Mouse (Mus musculus) neural tube, embryonic 10.5 days (tissue): ENCODE data around the gene Thtpa.
A peak's percentile ranks its signal among the peaks of the same experiment; 100 is the strongest.

Experiments used
- DNase-seq: peaks from one replicate; pipeline ENCODE4 v3.0.0-alpha.2; 2017; ENCODE audit warnings: low spot score; ENCODE audit errors: extremely low spot score

Gene Thtpa

GRCm38 (mm10) chr14:55077481-55078365 lies 16.9 kb upstream of the Thtpa start:
- DNase-seq: no peak

DNA sequence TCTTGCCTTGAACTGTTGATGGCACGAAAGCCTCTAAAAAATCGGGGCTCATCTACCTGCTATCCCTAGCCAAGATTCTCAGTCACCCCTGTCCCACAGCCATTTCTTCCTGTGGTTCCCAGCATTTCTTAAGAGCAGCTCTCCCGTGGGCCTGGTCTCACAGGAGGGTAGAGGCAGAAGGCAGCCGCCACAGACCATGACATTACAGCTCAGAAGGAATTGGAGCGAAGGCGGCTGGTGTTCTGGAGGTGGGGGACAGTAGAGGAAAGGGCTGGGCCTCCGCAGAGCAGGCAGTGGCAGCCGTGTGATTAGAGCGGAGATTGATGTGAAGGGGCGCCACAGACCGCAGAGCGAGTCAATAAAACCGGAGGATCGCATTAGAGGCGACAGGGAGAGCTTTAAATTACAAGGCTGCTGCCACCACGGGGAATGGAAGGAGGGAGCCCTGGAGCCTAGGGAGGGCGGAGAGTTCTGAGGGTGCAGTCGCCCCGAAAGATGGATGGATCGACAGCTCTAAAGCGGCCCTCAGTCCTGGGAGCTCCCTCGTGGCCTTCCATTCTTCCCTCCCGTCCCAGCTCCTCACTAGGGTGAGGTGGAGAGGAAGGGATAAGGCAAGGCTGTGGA lies 16.1 kb upstream of the Thtpa start:
- DNase-seq: peak; percentile 60

GRCm38 (mm10) chr14:55079214-55079970 lies 15.2 kb upstream of the Thtpa start:
- DNase-seq: peak; percentile 89

DNA sequence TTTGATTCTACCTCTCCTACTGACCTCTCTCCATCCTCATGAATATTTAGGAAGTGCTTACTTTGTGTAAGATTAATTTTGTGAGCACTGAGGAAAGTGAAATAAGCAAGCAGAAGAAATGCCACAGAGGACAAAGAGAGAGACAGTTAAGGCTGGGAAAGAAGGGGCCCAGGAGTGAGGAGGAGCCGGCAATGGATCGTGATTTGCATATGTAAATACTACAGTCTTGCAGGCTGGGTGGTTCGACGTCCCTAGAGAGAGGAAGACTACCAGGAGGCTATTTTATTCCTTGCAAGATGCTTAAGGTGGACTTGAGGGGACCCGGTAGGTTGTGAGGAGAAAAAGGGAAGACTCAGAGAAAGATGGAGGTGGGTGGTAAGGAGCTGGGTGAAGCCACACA lies 13.5 kb upstream of the Thtpa start:
- no peak for DNase-seq

GRCm38 (mm10) chr14:55083481-55083880 lies 11.1 kb upstream of the Thtpa start:
- no peak for DNase-seq

- no peak for DNase-seq
Measured at GRCm38 (mm10) chr14:55085324-55086008, 9.1 kb upstream of the Thtpa start.

DNA sequence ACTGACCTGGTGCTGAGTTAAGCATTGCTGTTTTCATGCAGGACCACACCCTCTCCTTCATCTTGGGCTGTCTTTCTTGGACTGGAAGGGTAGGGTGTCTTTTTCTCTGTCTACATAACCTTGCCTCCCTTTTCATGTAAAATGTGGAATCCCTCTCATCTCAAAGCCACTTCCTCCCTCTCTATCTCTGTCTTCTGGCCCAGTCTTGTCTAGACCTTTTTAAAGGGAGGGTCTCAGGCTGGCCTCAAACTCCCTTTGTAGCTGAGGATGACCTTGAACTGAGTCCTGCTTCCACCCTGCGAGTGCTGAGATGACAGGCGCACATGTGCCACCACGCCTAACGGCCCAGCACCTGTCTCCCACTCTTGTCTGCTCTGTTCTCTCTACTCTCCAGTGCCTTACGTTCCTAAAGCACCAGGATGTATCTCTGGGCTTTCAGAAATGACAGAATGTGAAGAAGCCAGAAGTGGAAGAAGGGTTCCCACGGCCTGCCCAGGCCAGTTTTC lies 8.5 kb upstream of the Thtpa start:
- DNase-seq: no peak

GRCm38 (mm10) chr14:55089199-55089947 lies 5.2 kb upstream of the Thtpa start:
- no peak for DNase-seq

- peak; percentile 64 for DNase-seq
Measured at GRCm38 (mm10) chr14:55091209-55091865, 3.2 kb upstream of the Thtpa start.

GRCm38 (mm10) chr14:55092011-55092577 lies 2.5 kb upstream of the Thtpa start, which contains the start of gene Zfhx2:
Gene Zfhx2, minus strand, starts transcription at chr14:55092324.
- peak; percentile 95 for DNase-seq

DNA sequence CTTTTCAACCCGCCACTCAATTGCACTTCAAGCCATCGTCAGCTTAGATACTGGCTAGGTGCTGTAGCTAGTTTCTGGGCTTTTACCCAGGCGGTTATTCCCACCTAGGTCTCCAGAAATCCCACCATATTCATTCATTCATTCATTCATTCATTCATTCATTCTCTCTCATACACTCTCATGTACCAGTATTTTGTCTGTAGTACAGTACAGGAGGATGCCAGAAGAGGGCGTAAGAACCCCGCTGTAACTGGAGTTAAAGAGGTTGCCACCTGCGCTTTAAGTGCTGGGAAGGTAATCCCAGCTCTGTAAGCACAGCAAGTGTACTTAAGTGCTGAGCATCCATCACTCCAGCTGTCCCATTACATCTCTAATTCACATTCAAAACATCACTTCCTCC lies 657 bp upstream of the Thtpa start:
- no peak for DNase-seq

- no peak for DNase-seq
Measured at GRCm38 (mm10) chr14:55095263-55095662, 679 bp downstream of the Thtpa start.

- DNase-seq: no peak
Measured at GRCm38 (mm10) chr14:55095671-55096070, 1.1 kb downstream of the Thtpa start.

GRCm38 (mm10) chr14:55096573-55097087 lies 2.0 kb downstream of the Thtpa start:
- no peak for DNase-seq

- DNase-seq: no peak
Measured at GRCm38 (mm10) chr14:55097646-55098045, 3.1 kb downstream of the Thtpa start.

DNA sequence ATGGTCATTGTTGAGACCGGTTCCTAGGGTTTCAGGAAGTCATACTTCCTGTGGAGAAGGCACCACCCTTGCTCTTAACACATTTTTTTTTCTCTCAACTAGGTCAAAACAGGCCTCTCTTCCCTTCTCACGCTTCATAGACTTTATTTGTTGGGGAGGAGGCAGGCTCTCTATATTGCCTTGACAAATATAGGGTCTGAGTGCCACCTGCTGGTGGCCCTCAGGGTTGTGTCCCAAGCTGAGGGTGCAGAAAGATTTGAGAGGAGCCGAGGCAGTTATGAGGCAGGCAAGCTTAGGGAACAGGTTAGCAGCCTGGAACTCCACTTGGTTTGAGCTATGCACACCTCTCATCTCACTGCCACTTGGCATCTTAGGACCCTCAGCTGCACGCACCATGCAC lies 3.5 kb downstream of the Thtpa start:
- no peak for DNase-seq

DNA sequence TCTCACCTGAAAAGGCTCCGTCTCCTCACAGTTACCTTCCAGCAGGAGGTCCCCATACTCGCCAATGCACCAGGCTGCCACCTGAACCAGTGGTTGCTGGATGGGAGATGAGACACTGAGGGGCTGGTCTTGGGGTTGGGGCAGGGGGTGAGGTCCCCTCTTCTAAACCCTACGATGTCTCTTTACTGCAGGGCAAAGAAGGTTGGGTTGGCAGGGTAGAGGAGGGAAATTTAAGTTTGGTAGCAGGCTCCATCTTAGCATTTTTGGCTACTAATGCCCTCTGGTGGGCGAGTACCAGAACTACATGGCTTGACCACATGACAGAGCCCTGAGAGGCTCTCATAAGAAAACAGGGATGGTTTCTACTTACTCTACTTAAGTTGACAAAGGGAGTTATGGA lies 7.0 kb downstream of the Thtpa start:
- peak; percentile 52 for DNase-seq

- no peak for DNase-seq
Measured at GRCm38 (mm10) chr14:55102253-55102785, 7.7 kb downstream of the Thtpa start.

DNA sequence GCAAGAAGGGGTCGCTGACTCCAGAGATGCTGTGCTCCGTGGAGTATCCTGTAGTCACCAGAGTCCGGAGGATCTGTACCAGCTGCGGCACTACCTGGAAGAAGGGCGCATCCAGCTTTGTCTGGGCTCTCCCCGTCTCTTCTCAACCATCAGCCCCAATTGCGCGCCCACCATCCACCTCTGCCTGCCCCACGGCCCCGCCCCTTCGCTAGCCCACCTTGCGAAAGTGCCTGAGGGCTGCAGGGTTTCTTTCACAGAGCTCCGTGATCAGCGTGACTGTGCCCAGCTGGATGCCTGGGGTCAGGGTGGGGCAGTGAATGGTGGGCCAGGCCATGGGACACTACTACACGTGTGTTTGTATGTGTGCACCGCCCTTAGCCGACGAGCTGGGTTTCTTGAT lies 9.8 kb downstream of the Thtpa start:
- DNase-seq: no peak
